Mouse (Mus musculus) CH12.LX (cell line): Measurements from ENCODE around the gene Nyx. TPM values are rescaled to one million over a fixed set of nuclear protein-coding genes. Genes with fewer than 3 reads are reported as not detected.

Experiments used
- DNase-seq: peaks from one replicate; pipeline ENCODE4 v3.0.0-alpha.2; 2013; ENCODE audit errors: extremely low read depth
- H3K27ac ChIP-seq: 2 replicates; pipeline ENCODE4 v1.5.1; 2012; ENCODE audit warnings: low read depth, mild to moderate bottlenecking, control low read depth, moderate library complexity; ENCODE audit not compliant: insufficient read depth
- H3K27me3 ChIP-seq: replicated peaks from 2 replicates; pipeline ENCODE3; 2012; ENCODE audit warnings: inconsistent platforms
- H3K36me3 ChIP-seq, 2 experiments: replicated peaks in 1 of 2; 2 replicates each; pipeline versions ENCODE3 to v1.6.1; 2012; ENCODE audit warnings: inconsistent platforms in 1 of 2, low read length in 1 of 2, mild to moderate bottlenecking in 1 of 2, mixed read lengths in 1 of 2, moderate library complexity in 1 of 2; ENCODE audit not compliant: control insufficient read depth in 1 of 2, insufficient read depth in 1 of 2
- H3K4me1 ChIP-seq, 2 experiments: 2 replicates each; pipeline ENCODE4 v1.6.1; 2012; ENCODE audit warnings: inconsistent platforms in 1 of 2, moderate library complexity in 1 of 2; ENCODE audit not compliant: insufficient read depth in 2 of 2, control insufficient read depth in 1 of 2
- H3K4me2 ChIP-seq: 2 replicates; pipeline ENCODE4 v1.6.1; 2012; ENCODE audit warnings: low read depth, mild to moderate bottlenecking, control low read depth; ENCODE audit not compliant: poor library complexity, insufficient read depth, severe bottlenecking
- H3K4me3 ChIP-seq, 3 experiments: fragments of 150-350 bp in 1 of 3; sonication (generic) in 1 of 3; replicated peaks in 1 of 3; 2 replicates each; pipeline versions ENCODE3 to v1.5.1; 2011 to 2012; ENCODE audit warnings: low read depth in 2 of 3, low read length in 2 of 3, mild to moderate bottlenecking in 2 of 3, moderate library complexity in 2 of 3, control low read depth in 1 of 3, improper control_type of control experiment in 1 of 3, inconsistent platforms in 1 of 3, mixed read lengths in 1 of 3; ENCODE audit not compliant: poor library complexity in 1 of 3
- H3K79me2 ChIP-seq: replicated peaks from 2 replicates; pipeline ENCODE4 v1.6.1; 2012; ENCODE audit warnings: mild to moderate bottlenecking, moderate library complexity; ENCODE audit not compliant: control insufficient read depth, poor library complexity, insufficient read depth, severe bottlenecking; ENCODE audit errors: extremely low read depth
- H3K9ac ChIP-seq: 2 replicates; pipeline ENCODE4 v1.6.1; 2012; ENCODE audit warnings: low read depth, mild to moderate bottlenecking, control low read depth, moderate library complexity; ENCODE audit not compliant: insufficient read depth
- H3K9me3 ChIP-seq: replicated peaks from 2 replicates; pipeline ENCODE3; 2012; ENCODE audit warnings: low read length, inconsistent platforms, mixed read lengths
- BHLHE40 ChIP-seq: IDR thresholded peaks from 2 replicates; pipeline ENCODE4 v1.6.1; 2011; ENCODE audit warnings: mild to moderate bottlenecking, low read depth, low read length, improper control_type of control experiment
- CHD2 ChIP-seq: IDR thresholded peaks from 2 replicates; pipeline ENCODE4 v1.6.1; 2011; ENCODE audit warnings: low read length, improper control_type of control experiment
- E2F4 ChIP-seq: IDR thresholded peaks from 2 replicates; pipeline ENCODE4 v1.6.1; 2011; ENCODE audit warnings: low read depth, low read length, improper control_type of control experiment; ENCODE audit not compliant: insufficient replicate concordance
- EP300 ChIP-seq: IDR thresholded peaks from 2 replicates; pipeline ENCODE4 v1.6.1; 2011; ENCODE audit warnings: low read length, improper control_type of control experiment
- ETS1 ChIP-seq: conservative IDR thresholded peaks from 2 replicates; pipeline ENCODE4 v1.6.1; 2012; ENCODE audit warnings: low read depth, mild to moderate bottlenecking, inconsistent platforms, low read length, improper control_type of control experiment, moderate library complexity
- GABPA ChIP-seq: IDR thresholded peaks from 2 replicates; pipeline ENCODE4 v1.6.1; 2012; ENCODE audit warnings: low read depth, low read length, improper control_type of control experiment, inconsistent platforms; ENCODE audit not compliant: insufficient replicate concordance
- HCFC1 ChIP-seq: IDR thresholded peaks from 2 replicates; pipeline ENCODE4 v1.6.1; 2012; ENCODE audit warnings: low read depth, mild to moderate bottlenecking, inconsistent platforms, low read length, improper control_type of control experiment
- IRF4 ChIP-seq: IDR thresholded peaks from 2 replicates; pipeline ENCODE4 v1.6.1; 2014; ENCODE audit warnings: low read depth, mild to moderate bottlenecking, inconsistent platforms, low read length, improper control_type of control experiment
- JUN ChIP-seq: IDR thresholded peaks from 2 replicates; pipeline ENCODE4 v1.6.1; 2011; ENCODE audit warnings: low read depth, mild to moderate bottlenecking, low read length, improper control_type of control experiment, moderate library complexity; ENCODE audit not compliant: insufficient read depth
- JUND ChIP-seq: conservative IDR thresholded peaks from 2 replicates; pipeline ENCODE4 v1.6.1; 2011; ENCODE audit warnings: low read depth, low read length, improper control_type of control experiment
- MAFK ChIP-seq: IDR thresholded peaks from 2 replicates; pipeline ENCODE4 v1.6.1; 2011; ENCODE audit warnings: low read length, improper control_type of control experiment; ENCODE audit not compliant: insufficient replicate concordance
- MAX ChIP-seq: IDR thresholded peaks from 2 replicates; pipeline ENCODE4 v1.6.1; 2011; ENCODE audit warnings: low read length, improper control_type of control experiment
- MAZ ChIP-seq: IDR thresholded peaks from 2 replicates; pipeline ENCODE4 v1.6.1; 2012; ENCODE audit warnings: low read depth, mild to moderate bottlenecking, inconsistent platforms, low read length, improper control_type of control experiment, moderate library complexity
- MEF2A ChIP-seq: IDR thresholded peaks from 2 replicates; pipeline ENCODE4 v1.6.1; 2014; ENCODE audit warnings: low read depth, mild to moderate bottlenecking, inconsistent platforms, low read length, improper control_type of control experiment, borderline replicate concordance
- NELFE ChIP-seq: IDR thresholded peaks from 2 replicates; pipeline ENCODE4 v1.6.1; 2011; ENCODE audit warnings: low read depth, low read length, improper control_type of control experiment
- NRF1 ChIP-seq: IDR thresholded peaks from 2 replicates; pipeline ENCODE4 v1.6.1; 2014; ENCODE audit warnings: low read depth, mild to moderate bottlenecking, inconsistent platforms, low read length, improper control_type of control experiment, moderate library complexity
- PAX5 ChIP-seq: IDR thresholded peaks from 2 replicates; pipeline ENCODE4 v1.6.1; 2012; ENCODE audit warnings: low read length, inconsistent platforms, mixed read lengths
- POLR2A ChIP-seq: IDR thresholded peaks from 2 replicates; pipeline ENCODE4 v1.6.1; 2011; ENCODE audit warnings: low read depth, mild to moderate bottlenecking, improper control_type of control experiment, low read length
- POLR2AphosphoS2 ChIP-seq: IDR thresholded peaks from 2 replicates; pipeline ENCODE4 v1.6.1; 2011; ENCODE audit warnings: low read depth, low read length, improper control_type of control experiment
- SMC3 ChIP-seq: IDR thresholded peaks from 2 replicates; pipeline ENCODE4 v1.6.1; 2011; ENCODE audit warnings: low read depth, low read length, improper control_type of control experiment
- TBP ChIP-seq: conservative IDR thresholded peaks from 2 replicates; pipeline ENCODE4 v1.6.1; 2011; ENCODE audit warnings: low read depth, low read length, improper control_type of control experiment
- TCF12 ChIP-seq: IDR thresholded peaks from 2 replicates; pipeline ENCODE4 v1.6.1; 2014; ENCODE audit warnings: low read depth, mild to moderate bottlenecking, inconsistent platforms, low read length, improper control_type of control experiment
- UBTF ChIP-seq: IDR thresholded peaks from 2 replicates; pipeline ENCODE4 v1.6.1; 2012; ENCODE audit warnings: low read depth, mild to moderate bottlenecking, inconsistent platforms, low read length, improper control_type of control experiment, moderate library complexity
- USF2 ChIP-seq: conservative IDR thresholded peaks from 2 replicates; pipeline ENCODE4 v1.6.1; 2011; ENCODE audit warnings: low read depth, low read length, improper control_type of control experiment
- ZKSCAN1 ChIP-seq: IDR thresholded peaks from 2 replicates; pipeline ENCODE4 v1.6.1; 2012; ENCODE audit warnings: low read depth, inconsistent platforms, low read length, improper control_type of control experiment, borderline replicate concordance
- ZMIZ1 ChIP-seq: IDR thresholded peaks from 2 replicates; pipeline ENCODE4 v1.6.1; 2012; ENCODE audit warnings: low read depth, mild to moderate bottlenecking, inconsistent platforms, low read length, improper control_type of control experiment
- ZNF384 ChIP-seq: IDR thresholded peaks from 2 replicates; pipeline ENCODE4 v1.6.1; 2012; ENCODE audit warnings: low read depth, low read length, improper control_type of control experiment, inconsistent platforms
- dilution Hi-C: fragments of 300-500 bp; cut with MboI; formaldehyde crosslinking; loops from 2 replicates; pipeline ENCODE4 v1.14.3; 2020; ENCODE audit warnings: low sequenced_read_pairs; ENCODE audit not compliant: extremely low pct_unique_long_range_greater_than_20kb, extremely low pct_ligation_motif_present
- in situ Hi-C: fragments of 300-500 bp; cut with MboI; formaldehyde crosslinking; loops from 3 replicates; pipeline ENCODE4 v1.14.3; 2019; ENCODE audit warnings: low sequenced_read_pairs, low pct_ligation_motif_present, low pct_unique_long_range_greater_than_20kb, mixed read lengths
- polyA plus RNA-seq: library from polyadenylated mRNA; unstranded; fragments of >175 nt; gene quantifications from 2 replicates; pipeline ENCODE4 v1.2.1, GENCODE M21; 2012; ENCODE audit warnings: low read depth; ENCODE audit not compliant: insufficient read length
- total RNA-seq, 2 experiments: library from RNA; depleted of rRNA; stranded (reverse); fragments of 300-350 nt in 1 of 2; fragments of >200 nt in 1 of 2; gene quantifications; 2 replicates each; pipeline ENCODE4 v1.2.3; 2012 to 2014

Nyx gene
- total and polyA plus RNA-seq, 3 experiments: 0.04 TPM; not detected in 2

DNA sequence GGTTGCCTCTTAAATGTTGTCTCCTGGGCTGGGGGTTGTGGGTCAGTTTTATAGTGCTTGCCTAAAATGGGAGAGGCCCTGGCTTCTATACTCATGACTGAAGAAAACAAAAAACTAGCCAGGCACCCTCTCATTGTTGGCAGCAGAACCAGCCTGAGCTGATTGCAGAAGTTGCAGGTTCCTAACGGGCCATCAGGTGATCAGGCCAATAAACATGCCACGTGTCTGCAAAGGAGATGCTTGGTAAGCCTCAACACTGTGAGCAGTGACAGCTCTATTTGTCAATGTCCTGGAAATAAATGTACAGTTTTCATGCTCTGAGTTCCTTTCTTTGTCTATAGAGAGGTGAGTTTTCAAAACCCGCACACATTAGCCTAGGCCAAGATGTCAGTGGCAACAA lies 23.1 kb downstream of the Nyx start:
- Histone ChIP-seq H3K27me3 (no peaks in the 10 kb centered on the region), H3K36me3 (no peaks in the 10 kb centered on the region), H3K27ac (no peak overlapping the region), H3K4me2 (no peak overlapping the region), H3K4me3 (no peak overlapping the region), H3K9me3 (no peaks in the 10 kb centered on the region), H3K79me2 (no peaks in the 10 kb centered on the region), H3K9ac (no peak overlapping the region), H3K4me1 (no peaks in the 10 kb centered on the region)
- no peak for DNase-seq
- dilution Hi-C loops (no loop called here), in situ Hi-C loops (no loop called here)
- TF ChIP-seq USF2 (no peak), MEF2A (no peak), E2F4 (no peak), POLR2AphosphoS2 (no peak), ZNF384 (no peak), CHD2 (no peak), ZMIZ1 (no peak), IRF4 (no peak), MAX (no peak), MAZ (no peak), JUND (no peak), JUN (no peak), ZKSCAN1 (no peak), PAX5 (no peak), POLR2A (no peak), ETS1 (no peak), NELFE (no peak), UBTF (no peak)

DNA sequence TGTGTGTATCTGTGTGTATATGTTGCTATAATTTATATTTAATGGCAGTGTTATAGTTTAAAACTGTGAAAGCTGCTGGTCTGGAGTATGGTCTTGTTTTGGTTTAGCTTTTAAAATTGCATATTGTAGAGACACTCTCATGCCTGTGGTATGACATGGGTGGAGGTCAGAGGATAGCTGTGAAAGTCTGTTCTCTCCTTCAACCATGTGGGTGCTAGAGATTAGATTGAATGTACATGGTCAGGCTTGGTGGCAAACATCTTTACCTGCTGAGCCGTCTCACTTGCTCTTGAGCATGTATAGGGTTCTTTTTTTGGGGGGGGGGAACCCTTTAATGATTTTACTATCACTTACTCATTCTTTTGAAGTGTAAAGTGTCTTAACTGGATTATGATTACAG lies 23.9 kb downstream of the Nyx start:
- TF ChIP-seq ZKSCAN1 (no peak), CHD2 (no peak), HCFC1 (no peak), ZNF384 (no peak), TBP (no peak), E2F4 (no peak), BHLHE40 (no peak), IRF4 (no peak), GABPA (no peak), PAX5 (no peak), SMC3 (no peak), MEF2A (no peak), UBTF (no peak), EP300 (no peak), NRF1 (no peak), ZMIZ1 (no peak), MAX (no peak), POLR2A (no peak), TCF12 (no peak), MAFK (no peak)
- H3K79me2 ChIP-seq: no peaks in the 10 kb centered on the region
- in situ Hi-C loops (no loop called here), dilution Hi-C loops (no loop called here)
- H3K4me2 ChIP-seq: no peak overlapping the region
- no peak overlapping the region for H3K4me3 ChIP-seq
- H3K36me3 ChIP-seq: no peaks in the 10 kb centered on the region
- no peak for DNase-seq
- no peaks in the 10 kb centered on the region for H3K9me3 ChIP-seq
- no peaks in the 10 kb centered on the region for H3K27me3 ChIP-seq
- H3K27ac ChIP-seq: no peak overlapping the region
- H3K9ac ChIP-seq: no peak overlapping the region
- H3K4me1 ChIP-seq: no peaks in the 10 kb centered on the region
